Mouse (Mus musculus): ENCODE results near the gene Ccl12. TPM values are rescaled to one million over a fixed set of nuclear protein-coding genes. Genes with fewer than 3 reads are reported as not detected.

Gene Ccl12
- polyA plus RNA-seq, 1 experiment from 2014 or later: 0.50 TPM

GRCm38 (mm10) chr11:82109611-82110010, 8.0 kb downstream of the Ccl12 start:
- ATAC-seq (replicated peaks; ENCODE audit: insufficient number of reproducible peaks, low FRiP score, low TSS enrichment, low read depth): no peak
- DNase-seq (ENCODE audit: low spot score): peak; percentile 25
- Histone ChIP-seq H3K4me3 (ENCODE audit: low read depth, low read length) (no peak overlapping the region), H3K27me3 (ENCODE audit: control insufficient read depth, insufficient read depth, low read length) (no peaks in the 10 kb centered on the region), H3K9ac (replicated peaks; ENCODE audit: low read length) (no peak overlapping the region), H3K36me3 (replicated peaks; ENCODE audit: control insufficient read depth, insufficient read depth, low read depth, low read length) (no peaks in the 10 kb centered on the region), H3K27ac (replicated peaks; ENCODE audit: low read depth, low read length) (no peak overlapping the region), H3K4me2 (ENCODE audit: low read depth, low read length) (no peak overlapping the region), H3K9me3 (replicated peaks; ENCODE audit: control insufficient read depth, low read length) (no peaks in the 10 kb centered on the region), H3K4me1 (ENCODE audit: control insufficient read depth, insufficient read depth, low read length) (no peaks in the 10 kb centered on the region)

GRCm38 (mm10) chr11:82110372-82111248, 9.0 kb downstream of the Ccl12 start:
- Histone ChIP-seq H3K4me3 (ENCODE audit: low read depth, low read length) (no peak overlapping the region), H3K4me2 (ENCODE audit: low read depth, low read length) (no peak overlapping the region), H3K9ac (replicated peaks; ENCODE audit: low read length) (no peak overlapping the region), H3K4me1 (ENCODE audit: control insufficient read depth, insufficient read depth, low read length) (no peaks in the 10 kb centered on the region), H3K27me3 (ENCODE audit: control insufficient read depth, insufficient read depth, low read length) (no peaks in the 10 kb centered on the region), H3K36me3 (replicated peaks; ENCODE audit: control insufficient read depth, insufficient read depth, low read depth, low read length) (no peaks in the 10 kb centered on the region), H3K9me3 (replicated peaks; ENCODE audit: control insufficient read depth, low read length) (no peaks in the 10 kb centered on the region), H3K27ac (replicated peaks; ENCODE audit: low read depth, low read length) (no peak overlapping the region)
- DNase-seq (ENCODE audit: low spot score) (no peak), ATAC-seq (replicated peaks; ENCODE audit: insufficient number of reproducible peaks, low FRiP score, low TSS enrichment, low read depth) (no peak)
- WGBS: 78% methylated on average over 6 of the region's 6 CpGs

GRCm38 (mm10) chr11:82114885-82115284, 13.2 kb downstream of the Ccl12 start, which contains the start of gene Ccl8:
Gene Ccl8, plus strand, starts transcription at chr11:82115185.
- Histone ChIP-seq H3K4me3 (ENCODE audit: low read depth, low read length) (no peak within 1 kb of the TSS), H3K4me2 (ENCODE audit: low read depth, low read length) (no peak within 1 kb of the TSS), H3K9ac (replicated peaks; ENCODE audit: low read length) (no peak within 1 kb of the TSS), H3K27ac (replicated peaks; ENCODE audit: low read depth, low read length) (no peak within 1 kb of the TSS), H3K4me1 (ENCODE audit: control insufficient read depth, insufficient read depth, low read length) (no peaks in the 10 kb centered on the region), H3K9me3 (replicated peaks; ENCODE audit: control insufficient read depth, low read length) (no peaks in the 10 kb centered on the region), H3K27me3 (ENCODE audit: control insufficient read depth, insufficient read depth, low read length) (no peaks in the 10 kb centered on the region), H3K36me3 (replicated peaks; ENCODE audit: control insufficient read depth, insufficient read depth, low read depth, low read length) (no peaks in the 10 kb centered on the region)
- no peak for ATAC-seq (replicated peaks; ENCODE audit: insufficient number of reproducible peaks, low FRiP score, low TSS enrichment, low read depth)
- 87% methylated on average over 3 of the region's 3 CpGs for WGBS
- no peak for DNase-seq (ENCODE audit: low spot score)

GRCm38 (mm10) chr11:82116041-82116440, 14.4 kb downstream of the Ccl12 start:
- H3K27me3 ChIP-seq (ENCODE audit: control insufficient read depth, insufficient read depth, low read length): no peaks in the 10 kb centered on the region
- no peak overlapping the region for H3K9ac ChIP-seq (replicated peaks; ENCODE audit: low read length)
- no peak overlapping the region for H3K27ac ChIP-seq (replicated peaks; ENCODE audit: low read depth, low read length)
- no peaks in the 10 kb centered on the region for H3K9me3 ChIP-seq (replicated peaks; ENCODE audit: control insufficient read depth, low read length)
- DNase-seq (ENCODE audit: low spot score) (no peak), ATAC-seq (replicated peaks; ENCODE audit: insufficient number of reproducible peaks, low FRiP score, low TSS enrichment, low read depth) (no peak)
- WGBS: 85% methylated on average over 3 of the region's 3 CpGs
- H3K4me2 ChIP-seq (ENCODE audit: low read depth, low read length): no peak overlapping the region
- H3K4me1 ChIP-seq (ENCODE audit: control insufficient read depth, insufficient read depth, low read length): no peaks in the 10 kb centered on the region
- no peak overlapping the region for H3K4me3 ChIP-seq (ENCODE audit: low read depth, low read length)
- no peaks in the 10 kb centered on the region for H3K36me3 ChIP-seq (replicated peaks; ENCODE audit: control insufficient read depth, insufficient read depth, low read depth, low read length)

GRCm38 (mm10) chr11:82132977-82133376, 31.3 kb downstream of the Ccl12 start:
- H3K27me3 ChIP-seq (ENCODE audit: control insufficient read depth, insufficient read depth, low read length): no peaks in the 10 kb centered on the region
- DNase-seq (ENCODE audit: low spot score) (no peak), ATAC-seq (replicated peaks; ENCODE audit: insufficient number of reproducible peaks, low FRiP score, low TSS enrichment, low read depth) (no peak)
- H3K4me3 ChIP-seq (ENCODE audit: low read depth, low read length): no peak overlapping the region
- no peaks in the 10 kb centered on the region for H3K9me3 ChIP-seq (replicated peaks; ENCODE audit: control insufficient read depth, low read length)
- no peaks in the 10 kb centered on the region for H3K4me1 ChIP-seq (ENCODE audit: control insufficient read depth, insufficient read depth, low read length)
- no peak overlapping the region for H3K4me2 ChIP-seq (ENCODE audit: low read depth, low read length)
- no peak overlapping the region for H3K27ac ChIP-seq (replicated peaks; ENCODE audit: low read depth, low read length)
- no peak overlapping the region for H3K9ac ChIP-seq (replicated peaks; ENCODE audit: low read length)
- no peaks in the 10 kb centered on the region for H3K36me3 ChIP-seq (replicated peaks; ENCODE audit: control insufficient read depth, insufficient read depth, low read depth, low read length)
- WGBS: 79% methylated on average over 1 of the region's 1 CpGs

- Histone ChIP-seq H3K9me3 (replicated peaks; ENCODE audit: control insufficient read depth, low read length) (no peaks in the 10 kb centered on the region), H3K36me3 (replicated peaks; ENCODE audit: control insufficient read depth, insufficient read depth, low read depth, low read length) (no peaks in the 10 kb centered on the region), H3K4me1 (ENCODE audit: control insufficient read depth, insufficient read depth, low read length) (no peaks in the 10 kb centered on the region), H3K27me3 (ENCODE audit: control insufficient read depth, insufficient read depth, low read length) (no peaks in the 10 kb centered on the region), H3K4me2 (ENCODE audit: low read depth, low read length) (no peak overlapping the region), H3K27ac (replicated peaks; ENCODE audit: low read depth, low read length) (no peak overlapping the region), H3K4me3 (ENCODE audit: low read depth, low read length) (no peak overlapping the region), H3K9ac (replicated peaks; ENCODE audit: low read length) (no peak overlapping the region)
- no peak for ATAC-seq (replicated peaks; ENCODE audit: insufficient number of reproducible peaks, low FRiP score, low TSS enrichment, low read depth)
- DNase-seq (ENCODE audit: low spot score): no peak
- 91% methylated on average over 2 of the region's 2 CpGs for WGBS
Measured at GRCm38 (mm10) chr11:82136196-82136595, 34.6 kb downstream of the Ccl12 start.

GRCm38 (mm10) chr11:82139492-82140094, 37.9 kb downstream of the Ccl12 start:
- Histone ChIP-seq H3K27ac (replicated peaks; ENCODE audit: low read depth, low read length) (no peak overlapping the region), H3K9ac (replicated peaks; ENCODE audit: low read length) (no peak overlapping the region), H3K27me3 (ENCODE audit: control insufficient read depth, insufficient read depth, low read length) (no peaks in the 10 kb centered on the region), H3K9me3 (replicated peaks; ENCODE audit: control insufficient read depth, low read length) (no peaks in the 10 kb centered on the region), H3K4me3 (ENCODE audit: low read depth, low read length) (no peak overlapping the region), H3K36me3 (replicated peaks; ENCODE audit: control insufficient read depth, insufficient read depth, low read depth, low read length) (no peaks in the 10 kb centered on the region), H3K4me2 (ENCODE audit: low read depth, low read length) (no peak overlapping the region), H3K4me1 (ENCODE audit: control insufficient read depth, insufficient read depth, low read length) (no peaks in the 10 kb centered on the region)
- WGBS: 53% methylated on average over 7 of the region's 7 CpGs
- ATAC-seq (replicated peaks; ENCODE audit: insufficient number of reproducible peaks, low FRiP score, low TSS enrichment, low read depth) (no peak), DNase-seq (ENCODE audit: low spot score) (peak; percentile 56)

Measured in embryonic facial prominence, embryonic 11.5 days (tissue).